Mouse (Mus musculus) gastrocnemius, postnatal 25 days (tissue): ENCODE results near the gene Apbb2. TPM values are rescaled to one million over a fixed set of nuclear protein-coding genes. Genes with fewer than 3 reads are reported as not detected.

Source experiments
- DNase-seq: peaks from one replicate; pipeline ENCODE4 v3.0.0; 2022
- total RNA-seq, 2 experiments: library from RNA; stranded (reverse); gene quantifications; 1 replicate in 1 of 2; 2 replicates in 1 of 2; pipeline ENCODE4 v1.2.3; 2021

The Apbb2 gene
- total RNA-seq, 2 experiments from 2014 or later: 32.8 to 39.8 TPM

GRCm38 (mm10) chr5:66516311-66516710, 102.3 kb downstream of the Apbb2 start:
- DNase-seq: no peak

GRCm38 (mm10) chr5:66515271-66515670, 103.3 kb downstream of the Apbb2 start:
- DNase-seq: no peak

- DNase-seq: no peak
Observed at GRCm38 (mm10) chr5:66514659-66515058, 103.9 kb downstream of the Apbb2 start.

- no peak for DNase-seq
Observed at GRCm38 (mm10) chr5:66513412-66513811, 105.2 kb downstream of the Apbb2 start.

GRCm38 (mm10) chr5:66512519-66512918, 106.1 kb downstream of the Apbb2 start:
- DNase-seq: no peak

- no peak for DNase-seq
Observed at GRCm38 (mm10) chr5:66510716-66511115, 107.9 kb downstream of the Apbb2 start.

GRCm38 (mm10) chr5:66509151-66509550, 109.4 kb downstream of the Apbb2 start:
- no peak for DNase-seq

GRCm38 (mm10) chr5:66505578-66505977, 113.0 kb downstream of the Apbb2 start:
- DNase-seq: no peak

- DNase-seq: no peak
Observed at GRCm38 (mm10) chr5:66505071-66505470, 113.5 kb downstream of the Apbb2 start.

GRCm38 (mm10) chr5:66504434-66504747, 114.2 kb downstream of the Apbb2 start:
- DNase-seq: no peak

- DNase-seq: no peak
Observed at GRCm38 (mm10) chr5:66503557-66504433, 114.8 kb downstream of the Apbb2 start.

- no peak for DNase-seq
Observed at GRCm38 (mm10) chr5:66503033-66503432, 115.6 kb downstream of the Apbb2 start.

GRCm38 (mm10) chr5:66499621-66500020, 119.0 kb downstream of the Apbb2 start:
- DNase-seq: no peak

- DNase-seq: no peak
Observed at GRCm38 (mm10) chr5:66498140-66498539, 120.4 kb downstream of the Apbb2 start.

GRCm38 (mm10) chr5:66497479-66498087, 121.0 kb downstream of the Apbb2 start:
- no peak for DNase-seq

GRCm38 (mm10) chr5:66496881-66497360, 121.7 kb downstream of the Apbb2 start:
- no peak for DNase-seq

- DNase-seq: no peak
Observed at GRCm38 (mm10) chr5:66494651-66495050, 123.9 kb downstream of the Apbb2 start.

- DNase-seq: no peak
Observed at GRCm38 (mm10) chr5:66492563-66492960, 126.0 kb downstream of the Apbb2 start.

- DNase-seq: no peak
Observed at GRCm38 (mm10) chr5:66491907-66492562, 126.5 kb downstream of the Apbb2 start.

- no peak for DNase-seq
Observed at GRCm38 (mm10) chr5:66486028-66486427, 132.6 kb downstream of the Apbb2 start.

- DNase-seq: no peak
Observed at GRCm38 (mm10) chr5:66476266-66476665, 142.3 kb downstream of the Apbb2 start.

- DNase-seq: no peak
Observed at GRCm38 (mm10) chr5:66475824-66476223, 142.8 kb downstream of the Apbb2 start.

- no peak for DNase-seq
Observed at GRCm38 (mm10) chr5:66474153-66474552, 144.4 kb downstream of the Apbb2 start.
